Mouse (Mus musculus) gastrocnemius, adult 2 months (tissue): Measurements from ENCODE around the gene Rab31. TPM values are rescaled to one million over a fixed set of nuclear protein-coding genes. Genes with fewer than 3 reads are reported as not detected.

ENCODE experiments used
- DNase-seq: peaks from one replicate; pipeline ENCODE4 v3.0.0; 2022
- H3K27ac ChIP-seq: fragments of 200-600 bp; 2 replicates; pipeline ENCODE4 v1.8.1; 2022; ENCODE audit warnings: mild to moderate bottlenecking
- H3K4me3 ChIP-seq: fragments of 200-600 bp; 2 replicates; pipeline ENCODE4 v1.8.1; 2022; ENCODE audit warnings: mild to moderate bottlenecking, moderate library complexity
- CTCF ChIP-seq: fragments of 200-600 bp; IDR thresholded peaks from 2 replicates; pipeline ENCODE4 v1.8.1; 2022; ENCODE audit warnings: antibody characterized with exemption, mild to moderate bottlenecking, moderate library complexity
- intact Hi-C: fragments of 180-260 bp; cut with DNase I; formaldehyde crosslinking; loops from one replicate; pipeline ENCODE4 v1.15.1; 2025
- total RNA-seq, 2 experiments: library from RNA; stranded (reverse); gene quantifications; 2 replicates each; pipeline ENCODE4 v1.2.3; 2021

The Rab31 gene
- total RNA-seq, 2 experiments from 2014 or later, result 3.4 to 7.4 TPM

GRCm38 (mm10) chr17:65613463-65614412, 158.8 kb downstream of the Rab31 start, which contains the start of gene Vapa:
TSS of gene Vapa (minus strand) at chr17:65613555.
- intact Hi-C loops, result loop anchor here (1.0 to 10.0 kb wide), 5 partner anchors 65 to 491 kb away; partner anchors contain the start of genes Ndufv2 and Rab31
- peak within 1 kb of the TSS; percentile 100 for H3K27ac ChIP-seq
- TF ChIP-seq CTCF, result no peak
- peak; percentile 99 for DNase-seq
- H3K4me3 ChIP-seq, result peak within 1 kb of the TSS; percentile 90

- Histone ChIP-seq H3K27ac (peak overlapping the region; percentile 100), H3K4me3 (peak overlapping the region; percentile 90)
- intact Hi-C loops, result loop anchor here (1.0 to 10.0 kb wide), 4 partner anchors 89 to 492 kb away; partner anchors contain the start of genes Ndufv2 and Rab31
- DNase-seq, result no peak
- no peak for TF ChIP-seq CTCF
These were observed 159.4 kb downstream of the Rab31 start for GRCm38 (mm10) chr17:65613142-65613462.

GRCm38 (mm10) chr17:65612391-65613141, 160.0 kb downstream of the Rab31 start:
- intact Hi-C loops, result loop anchor here (1.0 to 10.0 kb wide), 4 partner anchors 90 to 492 kb away; partner anchors contain the start of genes Ndufv2 and Rab31

GRCm38 (mm10) chr17:65611721-65612120, 160.8 kb downstream of the Rab31 start:
- DNase-seq, result no peak
- intact Hi-C loops, result loop anchor here (5.0 to 10.0 kb wide), 3 partner anchors 161 to 493 kb away; partner anchors contain the start of genes Ndufv2 and Rab31
- no peak for TF ChIP-seq CTCF
- peak overlapping the region; percentile 90 for H3K4me3 ChIP-seq
- peak overlapping the region; percentile 100 for H3K27ac ChIP-seq

More at GRCm38 (mm10) chr17:65612391-65613141, 160.0 kb downstream of the Rab31 start:
- H3K27ac ChIP-seq, result peak overlapping the region; percentile 100
- peak; percentile 78 for DNase-seq
- no peak for TF ChIP-seq CTCF
- H3K4me3 ChIP-seq, result peak overlapping the region; percentile 90

GRCm38 (mm10) chr17:65608743-65609142, 163.8 kb downstream of the Rab31 start:
- no peak for TF ChIP-seq CTCF
- intact Hi-C loops, result no loop called here
- Histone ChIP-seq H3K4me3 (no peak overlapping the region), H3K27ac (no peak overlapping the region)
- no peak for DNase-seq

- Histone ChIP-seq H3K4me3 (no peak overlapping the region), H3K27ac (peak overlapping the region; percentile 24; the same call in 1 of the 2 replicates)
- no peak for DNase-seq
- TF ChIP-seq CTCF, result no peak
- intact Hi-C loops, result no loop called here
These were observed 164.3 kb downstream of the Rab31 start for GRCm38 (mm10) chr17:65608312-65608687.

GRCm38 (mm10) chr17:65607574-65608311, 164.8 kb downstream of the Rab31 start:
- peak overlapping the region; percentile 24; the same call in 1 of the 2 replicates for H3K27ac ChIP-seq
- TF ChIP-seq CTCF, result no peak
- peak; percentile 37 for DNase-seq
- intact Hi-C loops, result no loop called here
- peak overlapping the region; percentile 20; the same call in 1 of the 2 replicates for H3K4me3 ChIP-seq

- intact Hi-C loops, result no loop called here
- Histone ChIP-seq H3K27ac (peak overlapping the region; percentile 36), H3K4me3 (no peak overlapping the region)
- no peak for TF ChIP-seq CTCF
- no peak for DNase-seq
These were observed 166.5 kb downstream of the Rab31 start for GRCm38 (mm10) chr17:65606014-65606413.

GRCm38 (mm10) chr17:65604892-65605291, 167.7 kb downstream of the Rab31 start:
- DNase-seq, result no peak
- Histone ChIP-seq H3K27ac (0 out of 2 replicates have a peak overlapping the region, but pooled peaks have one; percentile 36), H3K4me3 (no peak overlapping the region)
- intact Hi-C loops, result no loop called here
- no peak for TF ChIP-seq CTCF

GRCm38 (mm10) chr17:65604315-65604714, 168.2 kb downstream of the Rab31 start:
- H3K4me3 ChIP-seq, result no peak overlapping the region
- intact Hi-C loops, result no loop called here
- DNase-seq, result no peak
- TF ChIP-seq CTCF, result no peak
- no peak overlapping the region; the same call in 1 of the 2 replicates for H3K27ac ChIP-seq

Other genes with a start within 250 kb of the Rab31 start
- 10 to 100 TPM; 14.0 to 16.5 TPM for gene Tmem232, start 232.0 kb downstream of the Rab31 start, total RNA-seq
- gene Vapa, start 159.2 kb downstream of the Rab31 start, total RNA-seq, result 100 to 1,000 TPM; 131 to 146 TPM
- not detected for gene Txndc2, start 130.6 kb downstream of the Rab31 start, total RNA-seq
- gene Ppp4r1, start 9.8 kb upstream of the Rab31 start, total RNA-seq, result 10 to 100 TPM; 24.8 to 30.3 TPM
- gene Ralbp1, start 113.0 kb upstream of the Rab31 start, total RNA-seq, result 10 to 100 TPM; 21.6 to 23.8 TPM
- 10 to 100 TPM; 25.2 to 31.6 TPM for gene Twsg1, start 178.5 kb upstream of the Rab31 start, total RNA-seq